Mouse (Mus musculus) urinary bladder, postnatal 25 days (tissue): ENCODE measurements around the gene Ulk3.

Experiments
- DNase-seq: peaks from one replicate; pipeline ENCODE4 v3.0.0; 2022; ENCODE audit warnings: low spot score

The Ulk3 gene

DNA sequence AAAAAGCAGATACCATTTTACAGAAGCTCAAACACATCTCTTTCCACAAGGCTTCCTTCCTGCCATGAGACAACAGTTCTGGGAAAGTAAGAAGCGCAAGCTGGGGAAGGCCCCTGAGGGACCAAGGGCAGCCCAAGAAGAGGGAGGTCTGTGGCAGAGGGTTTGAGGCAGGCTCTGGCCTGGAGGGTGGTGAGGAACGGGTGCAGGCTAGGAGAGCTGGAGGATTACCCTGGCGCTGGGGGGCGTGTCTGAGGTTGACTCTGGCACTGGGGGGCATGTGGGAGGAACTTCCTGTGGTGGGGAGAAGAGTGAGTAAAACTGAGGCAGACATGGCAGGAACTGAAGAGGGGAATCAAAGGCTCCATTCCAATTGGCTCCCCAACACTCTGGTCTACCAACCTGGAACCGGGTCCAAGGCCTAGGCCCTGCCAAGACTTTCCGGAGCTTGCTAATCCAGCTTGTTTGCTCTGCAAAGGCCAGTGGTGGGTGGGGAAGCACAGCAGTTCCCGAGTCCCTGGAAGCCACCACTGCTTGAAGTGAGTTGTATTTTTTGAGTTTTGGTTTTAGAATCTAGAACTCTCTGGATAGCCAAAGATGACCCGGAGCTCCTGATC, 28.4 kb downstream of the Ulk3 start:
- DNase-seq, result no peak

DNA sequence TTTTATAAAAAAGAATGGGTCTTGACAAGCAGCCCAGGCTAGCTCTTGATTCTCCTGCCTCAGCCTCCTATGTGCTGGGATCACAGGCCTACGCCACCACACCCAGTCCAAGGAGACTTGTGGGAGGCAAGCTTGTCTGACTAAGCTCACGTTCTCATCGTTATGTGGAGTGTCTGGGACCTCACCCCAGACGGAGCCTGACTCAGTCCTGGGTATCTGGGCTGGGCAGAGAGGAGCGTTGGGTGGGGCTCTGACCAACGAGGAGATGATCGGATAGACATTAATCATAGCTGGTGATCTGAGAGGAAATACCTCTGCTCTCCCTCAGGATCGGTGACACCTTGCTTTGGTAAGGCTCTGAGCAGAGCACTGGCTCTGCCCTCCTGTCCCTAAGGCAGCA, 29.6 kb downstream of the Ulk3 start:
- no peak for DNase-seq

DNA sequence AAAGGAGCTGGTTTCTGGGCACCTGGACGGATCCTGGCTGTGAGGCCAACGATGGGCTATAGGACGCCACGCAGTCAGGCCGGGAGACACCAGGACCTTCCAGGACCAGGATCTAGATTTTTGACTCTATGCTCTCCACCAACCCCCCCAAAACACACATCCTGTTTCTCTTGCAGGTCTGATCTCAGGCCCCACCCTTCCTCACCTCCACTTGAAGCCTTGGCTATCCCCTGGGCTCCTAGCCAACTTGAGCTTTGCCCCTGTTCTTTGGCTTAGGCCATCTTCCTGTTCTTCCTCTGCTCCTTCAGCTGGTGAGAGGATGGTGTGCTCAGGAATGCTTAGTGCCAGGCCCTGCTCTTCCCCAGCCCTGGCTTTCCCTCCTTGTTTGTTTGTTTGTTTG, 31.4 kb downstream of the Ulk3 start, which contains the start of gene Lman1l:
Lman1l (minus strand) TSS at position 101 of the 400 bp plus-strand sequence.
- DNase-seq, result no peak

DNA sequence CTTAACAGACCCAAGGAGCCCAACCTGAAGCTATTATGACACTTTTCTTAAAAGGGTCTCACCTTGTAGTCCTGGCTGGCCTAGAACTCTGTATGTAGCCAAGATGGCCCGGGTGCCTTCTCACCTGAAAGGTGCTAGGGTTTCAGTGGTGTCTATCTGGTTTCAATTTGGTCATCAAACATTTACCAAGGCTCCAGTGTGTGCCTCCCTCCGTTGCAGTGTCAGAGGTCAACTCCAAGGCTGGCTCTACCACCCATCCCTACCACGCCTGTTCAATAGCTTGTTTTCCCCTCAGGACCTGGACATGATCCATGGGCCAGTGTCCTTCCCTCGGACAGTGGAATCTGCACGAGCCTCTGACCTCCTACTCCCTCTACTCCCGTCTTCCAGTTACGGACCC, 35.0 kb downstream of the Ulk3 start:
- DNase-seq, result no peak

DNA sequence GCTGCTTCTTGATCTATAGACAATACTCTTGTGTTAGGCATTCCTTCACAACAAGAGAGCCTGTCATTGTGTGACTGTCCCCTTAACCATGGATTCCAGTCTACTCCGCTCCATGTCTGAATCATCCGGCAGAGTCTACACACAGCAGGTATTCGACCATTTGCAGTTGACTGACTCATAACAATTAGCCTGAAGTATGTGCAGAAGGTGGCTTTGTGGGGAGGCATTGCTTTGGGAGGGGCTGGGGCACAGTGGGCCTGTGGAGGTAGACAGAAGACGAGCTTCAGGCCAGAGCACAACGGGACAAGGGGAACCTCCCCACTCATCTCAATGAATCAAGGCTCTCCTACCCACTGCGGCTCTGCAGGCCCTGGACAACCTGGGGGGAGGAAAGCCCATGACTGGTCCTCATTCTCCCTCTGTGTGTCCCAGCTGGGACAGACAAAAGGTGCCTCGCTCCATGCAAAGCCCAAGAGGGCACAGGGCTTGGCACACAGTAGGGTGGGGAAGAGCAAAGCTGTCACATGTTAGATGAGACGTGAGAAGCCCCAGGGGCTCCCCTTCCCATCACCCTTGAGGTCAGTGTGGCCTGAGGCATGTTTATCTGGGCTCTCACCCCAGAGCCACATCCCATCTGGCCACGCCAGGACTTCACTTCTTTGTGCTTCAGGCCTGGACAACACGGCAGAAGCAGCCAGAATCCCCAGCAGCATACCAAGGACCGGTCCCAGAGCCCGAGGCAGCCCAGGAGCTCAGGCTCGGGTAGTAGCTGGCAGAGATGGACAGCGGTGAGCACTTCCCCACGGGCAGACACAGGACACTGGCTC, 36.6 kb downstream of the Ulk3 start:
- DNase-seq, result no peak

DNA sequence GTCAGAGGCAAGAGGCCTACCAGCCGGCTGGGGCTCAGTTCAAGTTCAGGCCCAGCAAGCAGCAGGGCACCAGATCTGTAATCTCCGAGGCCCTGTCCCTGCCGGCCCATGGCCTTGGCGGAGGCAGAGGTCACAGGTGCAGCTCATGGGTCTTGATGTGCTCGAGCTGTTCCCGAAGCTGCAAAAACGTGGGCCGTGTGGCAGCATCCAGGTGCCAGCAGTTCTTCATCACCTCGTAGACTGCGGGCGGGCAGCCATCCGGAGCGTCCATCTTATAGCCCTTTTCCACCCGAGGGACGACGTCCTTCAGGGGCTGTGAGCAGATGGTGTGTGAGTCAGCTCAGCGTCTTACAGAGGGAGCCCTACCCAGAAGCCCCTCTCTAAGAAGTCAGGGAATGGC, 37.9 kb downstream of the Ulk3 start:
- DNase-seq, result no peak

DNA sequence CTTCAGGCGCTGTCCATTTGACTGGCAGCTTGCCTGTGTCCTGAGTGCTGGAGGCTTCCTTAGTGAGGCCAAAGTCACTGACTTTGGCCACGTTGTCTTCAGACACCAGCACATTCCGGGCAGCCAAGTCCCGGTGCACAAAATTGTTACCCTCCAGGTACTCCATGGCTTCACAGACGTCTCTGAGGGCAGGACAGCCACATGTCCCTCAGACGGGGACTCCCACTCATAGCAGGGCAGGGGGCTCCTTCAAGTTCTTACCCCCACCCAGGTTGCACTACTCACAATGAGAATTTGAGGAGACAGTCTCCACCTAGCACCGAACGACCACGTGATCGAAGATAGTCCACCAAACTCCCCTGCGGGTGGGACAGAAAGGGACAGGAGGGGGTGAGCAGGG, 38.6 kb downstream of the Ulk3 start:
- DNase-seq, result no peak

DNA sequence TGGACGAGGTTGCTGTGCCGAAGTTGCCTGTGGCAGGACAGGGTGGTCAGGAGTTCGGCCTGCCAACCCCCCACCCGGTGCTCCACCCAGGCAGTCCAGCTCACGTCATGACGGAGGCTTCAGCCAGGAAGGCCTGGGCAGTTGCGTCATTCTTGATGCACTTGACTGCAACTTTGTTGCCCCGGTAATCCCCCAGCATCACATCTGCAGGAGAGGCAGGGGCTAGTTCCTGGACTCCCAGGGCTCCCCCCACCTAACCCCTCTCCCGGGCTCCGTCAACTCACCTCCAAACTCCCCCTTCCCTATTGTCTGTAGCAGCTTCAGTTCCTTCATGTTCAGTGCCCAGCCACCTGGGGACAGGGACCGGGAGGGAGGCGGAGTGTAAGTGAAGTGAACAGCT, 39.5 kb downstream of the Ulk3 start:
- DNase-seq, result no peak

DNA sequence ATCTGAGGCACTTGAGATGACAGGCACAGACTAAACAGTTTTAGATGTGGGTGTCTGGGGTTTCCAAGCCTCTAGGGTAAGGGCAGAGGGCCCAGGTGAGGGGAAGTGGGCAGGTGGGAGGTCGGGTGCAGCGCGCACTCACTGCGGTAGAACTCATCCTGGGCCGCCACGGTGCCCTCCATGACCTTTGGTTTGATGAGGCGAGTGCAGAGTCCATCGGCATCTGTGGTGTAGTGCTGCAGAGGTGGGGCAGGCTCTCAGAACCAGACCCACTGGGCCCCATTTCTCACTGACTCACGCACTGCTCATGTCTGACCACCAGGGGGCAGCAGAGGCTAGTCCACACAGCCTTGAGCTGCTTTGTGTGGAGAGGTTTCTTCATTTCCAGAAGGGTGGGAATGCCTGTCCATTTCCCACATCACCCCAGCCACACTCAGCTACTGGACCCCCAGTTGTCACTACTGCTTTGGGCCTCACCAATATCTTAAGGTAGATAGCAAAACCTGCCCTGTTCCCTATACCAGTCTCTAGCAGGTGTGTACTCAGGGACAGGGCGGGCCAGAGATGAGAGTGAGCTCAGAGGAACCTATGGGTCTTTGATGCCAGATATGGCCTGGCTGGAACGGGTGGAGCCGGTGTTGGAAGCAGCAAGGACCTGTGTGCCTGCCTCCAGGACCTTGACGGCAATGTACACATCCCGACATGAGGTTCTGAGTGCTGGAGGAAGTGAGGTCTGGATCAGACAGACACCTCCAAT, 40.0 kb downstream of the Ulk3 start:
- peak; percentile 86 for DNase-seq

DNA sequence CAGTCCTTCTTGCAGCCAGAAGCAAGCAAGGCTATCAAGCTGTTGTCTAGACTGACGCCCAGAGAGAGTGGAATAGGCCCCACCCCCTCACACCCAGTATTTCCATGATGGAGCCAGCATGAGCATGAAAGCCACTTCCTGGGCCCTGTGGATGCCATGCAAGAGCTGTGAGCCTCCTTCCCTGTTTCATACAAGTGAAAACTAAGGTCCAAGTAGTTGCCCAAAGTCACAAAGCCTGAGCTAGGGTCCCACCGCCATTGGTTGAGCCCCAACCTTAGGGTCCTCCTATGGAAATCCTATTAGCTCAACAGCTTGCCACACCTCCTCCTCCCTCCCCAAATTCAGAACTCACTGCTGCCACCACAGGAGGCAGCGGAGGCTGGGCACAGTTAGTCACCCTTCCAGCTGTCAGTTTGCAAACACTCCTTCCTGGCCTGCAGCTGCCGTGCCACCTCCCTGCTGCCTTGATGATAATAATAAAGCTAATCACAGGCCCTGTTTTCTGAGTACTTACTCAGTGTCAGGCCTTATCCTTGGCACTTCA, 44.3 kb downstream of the Ulk3 start:
- no peak for DNase-seq

DNA sequence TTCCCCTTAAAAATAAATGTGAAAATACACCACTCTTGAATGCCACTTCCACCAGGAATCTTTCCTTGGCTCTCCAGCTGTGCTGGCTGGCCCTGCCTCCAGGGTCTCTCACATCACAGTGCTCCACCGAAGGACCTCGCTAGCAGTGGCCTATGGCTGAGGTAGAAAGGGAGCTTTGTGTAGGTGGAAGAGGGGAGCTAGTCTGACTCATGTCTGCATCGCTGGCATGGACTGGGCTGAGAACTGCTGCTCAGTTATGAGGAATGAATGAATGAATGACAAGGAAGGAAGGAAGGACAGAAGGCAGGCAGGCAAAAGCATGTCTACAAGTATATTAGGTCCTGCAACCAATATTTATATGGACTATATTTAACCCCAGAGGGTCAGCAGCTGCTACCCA, 48.0 kb downstream of the Ulk3 start:
- DNase-seq, result no peak

DNA sequence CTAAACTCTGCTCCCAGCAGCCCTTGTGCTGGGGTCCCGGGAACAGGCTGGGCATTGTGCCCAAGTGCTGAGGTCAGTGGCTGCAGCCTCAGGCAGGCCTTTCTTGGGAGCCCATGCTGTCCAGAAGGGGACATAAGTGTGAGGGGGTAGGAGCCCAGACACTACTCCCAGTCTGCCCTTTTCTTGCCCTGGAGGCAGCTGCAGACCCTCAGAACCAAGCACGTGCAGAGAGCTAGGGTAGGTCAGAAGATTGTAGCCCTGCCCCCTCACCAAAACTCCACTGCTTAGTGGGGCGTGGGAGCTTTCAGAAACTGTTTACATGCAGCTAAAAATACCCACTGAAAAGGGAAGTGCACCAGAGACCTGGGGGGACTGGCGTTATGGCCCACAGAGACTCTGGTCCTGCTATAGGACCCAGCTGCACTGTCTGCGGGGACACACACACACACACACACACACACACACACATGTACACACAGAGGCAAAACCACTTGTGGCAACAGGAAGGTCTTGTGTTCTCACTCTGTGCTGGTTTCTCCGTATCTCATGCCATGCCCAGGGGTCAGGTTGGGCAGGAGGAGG, 48.6 kb downstream of the Ulk3 start:
- DNase-seq, result no peak

DNA sequence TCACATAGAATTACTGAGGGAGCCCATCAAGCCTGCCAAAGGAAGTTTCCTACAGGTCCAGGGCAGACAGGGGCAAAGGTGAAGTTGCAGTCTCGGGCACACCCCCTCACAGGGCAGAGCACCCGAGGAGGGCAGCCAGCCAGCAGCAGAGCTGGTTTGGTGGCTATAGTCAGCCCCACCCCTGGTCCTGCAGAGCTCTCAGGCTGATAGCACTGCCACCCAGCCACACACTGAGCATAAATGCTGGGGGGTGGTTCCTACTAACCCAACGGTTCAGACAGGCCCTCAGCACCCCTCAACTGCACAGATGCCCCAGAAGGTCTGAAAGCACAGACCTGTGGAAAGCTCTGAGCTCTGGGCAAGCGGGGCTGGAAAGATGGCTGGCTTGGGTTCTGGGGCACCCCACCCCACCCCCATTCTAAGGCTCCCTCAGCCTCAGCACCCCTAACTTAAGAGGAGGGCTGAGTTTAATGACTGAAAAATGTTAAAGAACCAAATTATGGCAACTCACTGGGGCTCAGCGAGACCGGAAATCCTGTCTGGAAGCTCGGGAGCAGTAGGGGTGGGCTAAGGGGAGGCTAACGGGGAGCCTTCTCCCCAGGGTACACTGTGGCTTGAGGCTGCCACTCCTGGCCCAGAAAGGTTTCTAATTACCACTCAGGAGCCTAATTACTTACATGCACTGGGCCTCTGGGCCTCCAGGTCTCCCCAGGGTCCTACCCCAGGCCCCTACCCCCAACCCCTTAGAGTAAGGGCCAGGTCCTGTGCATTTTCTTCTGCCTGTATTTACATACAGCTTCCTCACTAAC, 49.6 kb downstream of the Ulk3 start:
- DNase-seq, result peak; percentile 64

DNA sequence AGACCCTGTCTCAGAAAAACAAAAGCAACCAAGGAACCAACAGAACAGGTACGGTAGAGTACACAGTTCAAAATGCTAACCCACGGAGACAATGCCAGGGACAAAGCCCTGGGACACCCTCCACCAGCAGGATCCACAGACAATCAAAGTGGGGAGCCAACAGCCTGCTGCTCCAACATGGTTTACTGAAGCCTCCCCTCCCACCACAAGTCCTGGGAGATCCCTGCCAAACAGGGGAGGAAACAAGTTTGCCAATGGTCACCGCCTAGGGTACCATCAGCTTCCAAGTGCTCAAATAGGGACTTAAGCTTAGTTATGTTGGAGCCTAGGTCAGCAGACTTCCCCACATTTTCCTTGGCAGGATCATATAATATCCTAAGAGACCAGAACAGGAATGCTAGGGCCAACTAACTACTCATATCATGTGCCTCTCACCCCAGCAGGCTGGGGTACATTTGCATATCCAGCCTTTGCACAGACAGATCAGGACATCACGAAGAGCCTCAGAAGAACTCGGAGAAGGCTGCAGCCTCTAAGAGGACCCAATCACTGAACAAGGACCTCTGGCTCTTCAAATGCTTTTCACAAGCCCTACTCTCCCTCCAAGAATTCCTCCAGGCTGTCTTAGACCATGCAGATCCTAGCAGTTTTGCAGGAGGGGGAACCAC, 50.5 kb downstream of the Ulk3 start:
- DNase-seq, result no peak

DNA sequence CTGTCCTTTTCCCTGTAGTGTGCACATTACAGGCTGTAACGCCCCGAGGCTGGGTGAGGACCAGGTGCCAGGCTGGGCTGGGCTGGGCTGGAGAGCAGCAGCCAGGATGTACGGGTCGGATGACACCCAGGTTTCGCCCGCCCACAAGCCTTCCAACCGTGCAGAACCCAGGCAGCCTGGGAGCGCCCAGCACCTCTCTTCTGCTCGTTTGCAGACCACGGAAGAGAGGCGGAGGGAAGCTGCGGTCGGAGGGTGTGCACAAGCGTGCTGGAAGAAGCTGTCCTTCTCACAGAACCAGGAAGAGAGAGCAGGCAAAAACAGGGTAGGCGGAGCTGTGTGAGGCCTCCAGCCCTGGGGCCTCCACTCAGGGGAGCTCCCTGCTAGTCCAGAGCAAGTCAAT, 51.1 kb downstream of the Ulk3 start:
- peak; percentile 47 for DNase-seq

DNA sequence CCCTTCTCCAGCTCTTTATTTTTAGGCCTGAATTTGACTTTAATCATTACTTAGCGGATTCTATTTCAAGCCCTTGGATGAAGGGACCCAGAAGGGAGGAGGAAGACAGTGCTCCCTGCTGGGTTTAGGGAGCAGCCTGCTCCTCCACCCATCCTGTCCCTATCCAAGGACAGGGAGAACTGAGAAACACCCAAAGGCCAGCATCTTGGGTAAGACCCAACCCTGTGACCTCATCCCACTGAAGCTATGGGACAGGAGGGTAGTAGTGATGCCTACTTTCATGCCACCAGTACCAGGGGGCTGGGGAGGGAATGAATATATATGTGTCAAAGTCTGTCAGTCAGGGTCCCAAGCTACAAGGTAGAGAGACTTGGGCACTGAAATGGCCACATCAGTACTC, 51.8 kb downstream of the Ulk3 start:
- no peak for DNase-seq

DNA sequence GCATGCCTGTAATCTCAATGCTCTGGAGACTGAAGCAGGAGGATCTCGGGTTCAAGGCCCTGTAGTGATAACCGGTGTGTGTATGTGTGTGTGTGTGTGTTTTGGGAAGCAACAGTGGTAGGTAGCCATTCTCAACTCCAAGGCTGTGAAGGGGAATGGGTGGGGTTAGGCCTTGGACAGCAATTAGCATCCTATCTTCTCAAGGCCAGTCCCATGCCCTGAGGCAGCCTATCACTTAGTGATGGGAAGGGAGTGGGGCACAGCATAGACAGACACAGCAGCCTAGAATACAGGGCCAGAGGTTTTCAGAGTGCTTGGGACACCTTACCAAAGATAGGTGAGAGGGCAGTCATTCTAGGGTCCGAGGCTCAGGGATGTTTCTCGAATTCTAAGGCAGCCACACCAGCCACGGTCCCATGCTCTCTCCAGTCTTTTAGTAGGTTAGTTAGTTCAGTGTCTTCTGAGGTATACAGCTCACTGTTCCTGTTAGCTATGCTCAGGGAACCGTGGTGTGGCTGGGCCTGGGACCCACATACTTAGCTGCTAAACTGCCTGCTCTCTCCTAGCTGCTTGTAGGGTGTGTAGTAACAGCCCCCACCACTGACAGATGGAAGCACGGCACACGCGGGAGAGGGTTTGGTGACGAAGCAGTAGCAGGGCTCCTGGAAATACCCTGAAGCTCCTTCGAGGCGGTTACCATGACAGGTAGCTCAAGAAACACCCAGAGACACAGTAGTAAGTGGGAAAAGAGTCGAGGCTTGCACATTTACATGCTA, 52.7 kb downstream of the Ulk3 start:
- no peak for DNase-seq

DNA sequence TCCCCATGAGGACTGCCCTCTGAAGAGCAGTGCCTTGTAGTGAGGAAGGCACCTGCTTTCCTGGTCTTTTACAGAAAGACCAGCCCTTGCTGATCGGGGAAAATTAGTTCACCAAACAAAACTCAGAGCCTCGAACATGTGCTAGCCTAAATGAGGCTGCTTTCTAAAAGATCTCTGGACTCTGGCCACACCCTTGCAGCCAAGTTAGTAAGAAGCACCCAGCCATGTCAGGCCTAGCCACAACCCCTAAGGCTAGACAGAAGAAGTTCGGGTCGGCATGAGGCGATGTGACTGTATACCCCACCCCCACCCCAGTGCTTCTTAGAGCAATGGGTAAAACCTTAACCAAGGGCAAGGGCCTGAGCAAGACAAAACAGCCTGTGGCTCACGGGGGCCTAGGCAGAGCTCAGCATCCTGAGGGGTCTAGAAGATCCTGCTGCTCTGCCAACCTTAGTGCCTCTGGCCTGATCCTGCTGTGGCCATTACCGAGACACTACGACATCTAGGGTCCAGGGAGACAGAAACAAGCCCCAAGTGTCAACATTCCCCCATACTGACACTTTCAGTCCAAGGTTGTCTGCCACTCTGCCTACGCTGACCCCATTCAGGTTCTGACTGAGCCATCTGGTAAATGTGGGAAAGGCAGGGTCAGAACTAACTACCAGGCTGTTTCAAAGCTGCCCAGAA, 54.1 kb downstream of the Ulk3 start:
- no peak for DNase-seq

DNA sequence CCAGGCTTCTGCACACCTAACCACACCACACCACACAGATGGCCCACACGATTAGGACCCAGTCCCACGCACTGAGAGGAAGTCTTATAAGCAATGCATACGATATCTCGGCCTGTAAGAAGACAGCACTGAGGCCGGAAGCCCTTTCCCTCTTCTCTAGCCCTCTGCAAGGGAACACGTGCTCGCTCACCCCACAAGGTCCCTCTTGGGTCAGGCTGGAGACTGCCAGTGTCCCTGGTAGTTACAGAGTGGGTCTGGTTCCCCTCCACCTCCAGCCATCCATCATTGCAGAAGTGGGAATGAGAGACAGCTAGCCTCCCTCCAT, 54.6 kb downstream of the Ulk3 start:
- DNase-seq, result no peak

DNA sequence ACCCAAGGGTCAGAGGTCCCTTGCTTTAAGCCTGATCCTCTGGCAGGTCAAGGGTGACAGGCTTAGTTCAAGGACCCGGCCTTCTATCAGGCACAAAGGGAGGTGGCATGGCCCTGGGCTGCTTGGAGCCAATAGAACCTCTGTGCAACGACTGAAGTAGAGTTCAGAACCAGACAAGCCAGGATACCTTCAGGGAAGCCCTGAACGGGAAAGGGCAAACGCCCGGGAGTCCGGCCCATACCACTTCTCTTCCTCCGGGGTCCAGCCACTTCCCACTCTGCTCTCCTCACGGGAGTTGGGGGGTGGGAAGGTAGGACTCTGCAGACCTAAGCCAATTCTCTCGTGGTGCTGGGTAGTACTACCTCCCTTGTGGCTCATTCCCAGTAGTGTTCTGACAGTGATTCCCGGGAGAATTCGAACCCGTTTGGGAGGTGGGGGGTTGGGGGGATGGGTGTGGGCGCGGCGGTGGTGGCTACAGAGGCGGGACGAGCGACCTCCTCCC, 55.2 kb downstream of the Ulk3 start:
- DNase-seq, result no peak
